Mouse (Mus musculus) midbrain, postnatal 0 days (tissue): ENCODE measurements at regions not wholly inside any gene's neighbourhood (a gene's known extent, or its start where the extent isn't known, plus 50 kb on each side); places are given as distances from the start of the nearest gene placed in this dataset.

ENCODE experiments used
- ATAC-seq: fragments of 200-750 bp; cut with Nextera tagmentation; 2 replicates; pipeline ENCODE4 v1.8.0; 2017; ENCODE audit warnings: moderate number of reproducible peaks, mild to moderate bottlenecking, moderate TSS enrichment, moderate library complexity; ENCODE audit not compliant: low FRiP score
- DNase-seq: peaks from one replicate; pipeline ENCODE4 v3.0.0-alpha.2; 2015; ENCODE audit warnings: low spot score
- H3K27ac ChIP-seq: fragments of 300-500 bp; sonication (generic); 2 replicates; pipeline ENCODE4 v1.5.1; 2014; ENCODE audit warnings: low read depth, mild to moderate bottlenecking, low read length, mixed read lengths
- H3K27me3 ChIP-seq: fragments of 300-500 bp; sonication (generic); 2 replicates; pipeline ENCODE4 v1.6.1; 2014; ENCODE audit warnings: low read length, control low read depth, mixed read lengths; ENCODE audit not compliant: insufficient read depth
- H3K36me3 ChIP-seq: fragments of 300-500 bp; sonication (generic); 2 replicates; pipeline ENCODE4 v1.6.1; 2014; ENCODE audit warnings: low read length, control low read depth, mixed read lengths; ENCODE audit not compliant: insufficient read depth
- H3K4me1 ChIP-seq: fragments of 300-500 bp; sonication (generic); 2 replicates; pipeline ENCODE4 v1.6.1; 2014; ENCODE audit warnings: mild to moderate bottlenecking, control low read depth, antibody characterized with exemption, low read length, mixed read lengths; ENCODE audit not compliant: insufficient read depth
- H3K4me2 ChIP-seq: fragments of 300-500 bp; sonication (generic); 2 replicates; pipeline ENCODE4 v1.6.1; 2014; ENCODE audit warnings: low read depth, mild to moderate bottlenecking, low read length, mixed read lengths; ENCODE audit not compliant: poor library complexity, severe bottlenecking
- H3K4me3 ChIP-seq: fragments of 300-500 bp; sonication (generic); 2 replicates; pipeline ENCODE4 v1.5.1; 2014; ENCODE audit warnings: low read depth, mild to moderate bottlenecking, low read length, moderate library complexity
- H3K9ac ChIP-seq: fragments of 300-500 bp; sonication (generic); replicated peaks from 2 replicates; pipeline ENCODE4 v1.6.1; 2014; ENCODE audit warnings: mild to moderate bottlenecking, low read length, moderate library complexity, mixed read lengths; ENCODE audit not compliant: poor library complexity, severe bottlenecking
- H3K9me3 ChIP-seq: fragments of 300-500 bp; sonication (generic); 2 replicates; pipeline ENCODE4 v1.6.1; 2016; ENCODE audit warnings: low read length, control low read depth
- CTCF ChIP-seq: IDR thresholded peaks from 2 replicates; pipeline ENCODE4 v1.5.1; 2016; ENCODE audit warnings: antibody characterized with exemption, mild to moderate bottlenecking
- WGBS: fragments of 180-500 bp; shearing (Covaris S2); extraction: QIAGEN DNeasy Blood & Tissue Kit; methylation state at CpG from one replicate; pipeline ENCODE4 v1.1.7; 2014; 5-methylcytosine and 5-hydroxymethylcytosine counted together

- H3K9me3 ChIP-seq = no peaks in the 10 kb centered on the region
- 29% methylated on average over 16 of the region's 16 CpGs for WGBS
- ATAC-seq (no peak), DNase-seq (peak; percentile 81)
- H3K4me3 ChIP-seq = peak overlapping the region; percentile 27
- peak; percentile 78 for TF ChIP-seq CTCF
- no peaks in the 10 kb centered on the region for H3K36me3 ChIP-seq
- H3K9ac ChIP-seq = no peak overlapping the region
- no peak overlapping the region for H3K27ac ChIP-seq
- H3K4me1 ChIP-seq = no peaks in the 10 kb centered on the region
- H3K4me2 ChIP-seq = peak overlapping the region; percentile 46
- no peaks in the 10 kb centered on the region for H3K27me3 ChIP-seq
Observed at GRCm38 (mm10) chr10:122544096-122544720, 95.9 kb downstream of the Avpr1a start.

- no peaks in the 10 kb centered on the region for H3K27me3 ChIP-seq
- no peaks in the 10 kb centered on the region for H3K9me3 ChIP-seq
- H3K4me1 ChIP-seq = no peaks in the 10 kb centered on the region
- no peak overlapping the region for H3K4me2 ChIP-seq
- TF ChIP-seq CTCF = no peak
- H3K27ac ChIP-seq = no peak overlapping the region
- WGBS = 76% methylated on average over 6 of the region's 6 CpGs
- no peak for DNase-seq
- H3K4me3 ChIP-seq = no peak overlapping the region
- ATAC-seq = no peak
- H3K36me3 ChIP-seq = no peaks in the 10 kb centered on the region
- H3K9ac ChIP-seq = no peak overlapping the region
Observed at GRCm38 (mm10) chr10:122545029-122545428, 96.7 kb downstream of the Avpr1a start.

- WGBS = 80% methylated on average over 5 of the region's 5 CpGs
- ATAC-seq (no peak), DNase-seq (no peak)
Observed at GRCm38 (mm10) chr10:122551586-122551985, 103.3 kb downstream of the Avpr1a start.

GRCm38 (mm10) chr10:122553124-122553822 lies 105.0 kb downstream of the Avpr1a start:
- Histone ChIP-seq H3K27me3 (no peaks in the 10 kb centered on the region), H3K9ac (no peak overlapping the region), H3K36me3 (no peaks in the 10 kb centered on the region), H3K27ac (no peak overlapping the region), H3K4me1 (no peaks in the 10 kb centered on the region), H3K4me3 (no peak overlapping the region), H3K9me3 (no peaks in the 10 kb centered on the region), H3K4me2 (no peak overlapping the region)
- peak; percentile 34; the same call in 1 of the 2 replicates for ATAC-seq
- TF ChIP-seq CTCF = peak; percentile 96
- WGBS = 55% methylated on average over 2 of the region's 2 CpGs
- peak; percentile 88 for DNase-seq

More at GRCm38 (mm10) chr10:122551586-122551985, 103.3 kb downstream of the Avpr1a start:
- Histone ChIP-seq H3K4me3 (no peak overlapping the region), H3K9ac (no peak overlapping the region), H3K27ac (no peak overlapping the region), H3K9me3 (no peaks in the 10 kb centered on the region), H3K27me3 (no peaks in the 10 kb centered on the region), H3K36me3 (no peaks in the 10 kb centered on the region), H3K4me2 (no peak overlapping the region), H3K4me1 (no peaks in the 10 kb centered on the region)
- no peak for TF ChIP-seq CTCF

- ATAC-seq (no peak), DNase-seq (no peak)
- H3K27ac ChIP-seq = no peak overlapping the region
- H3K9me3 ChIP-seq = no peaks in the 10 kb centered on the region
- 67% methylated on average over 2 of the region's 2 CpGs for WGBS
- TF ChIP-seq CTCF = no peak
- H3K4me3 ChIP-seq = no peak overlapping the region
- H3K36me3 ChIP-seq = no peaks in the 10 kb centered on the region
- H3K27me3 ChIP-seq = no peaks in the 10 kb centered on the region
- H3K4me2 ChIP-seq = no peak overlapping the region
- H3K9ac ChIP-seq = no peak overlapping the region
- H3K4me1 ChIP-seq = no peaks in the 10 kb centered on the region
Observed at GRCm38 (mm10) chr10:122553851-122554250, 105.6 kb downstream of the Avpr1a start.

- Histone ChIP-seq H3K4me2 (no peak overlapping the region), H3K27ac (no peak overlapping the region), H3K27me3 (no peaks in the 10 kb centered on the region), H3K9me3 (no peaks in the 10 kb centered on the region), H3K4me3 (no peak overlapping the region), H3K9ac (no peak overlapping the region), H3K4me1 (no peaks in the 10 kb centered on the region), H3K36me3 (no peaks in the 10 kb centered on the region)
- DNase-seq (no peak), ATAC-seq (no peak)
- no peak for TF ChIP-seq CTCF
- WGBS = 100% methylated on average over 1 of the region's 1 CpGs
Observed at GRCm38 (mm10) chr10:122558660-122559059, 110.4 kb downstream of the Avpr1a start.
